Mouse (Mus musculus) bone marrow macrophage, adult 2 months (primary cell): ENCODE data around the gene Cacna1i. TPM values are rescaled to one million over a fixed set of nuclear protein-coding genes. Genes with fewer than 3 reads are reported as not detected.

Experiments
- H3K27ac ChIP-seq: 2 replicates; pipeline ENCODE4 v1.5.1; 2012; ENCODE audit warnings: low read depth, low read length; ENCODE audit not compliant: insufficient read depth
- H3K4me1 ChIP-seq: 2 replicates; pipeline ENCODE4 v1.6.1; 2012; ENCODE audit warnings: low read length; ENCODE audit not compliant: control insufficient read depth, insufficient read depth
- H3K4me3 ChIP-seq: 2 replicates; pipeline ENCODE4 v1.5.1; 2012; ENCODE audit warnings: mild to moderate bottlenecking, low read length, moderate library complexity; ENCODE audit not compliant: insufficient read depth
- CTCF ChIP-seq: IDR thresholded peaks from 2 replicates; pipeline ENCODE4 v1.5.1; 2012; ENCODE audit warnings: low read depth, mild to moderate bottlenecking, low read length, moderate library complexity
- POLR2A ChIP-seq: IDR thresholded peaks from 2 replicates; pipeline ENCODE4 v1.6.1; 2012; ENCODE audit warnings: mild to moderate bottlenecking, low read depth, low read length, borderline replicate concordance
- polyA plus RNA-seq: library from polyadenylated mRNA; stranded (reverse); fragments of >200 nt; gene quantifications from 2 replicates; pipeline ENCODE4 v1.2.4, GENCODE M21; 2012; ENCODE audit not compliant: missing spikeins, insufficient read depth, insufficient read length

The Cacna1i gene
- polyA plus RNA-seq, 1 experiment: not detected

DNA sequence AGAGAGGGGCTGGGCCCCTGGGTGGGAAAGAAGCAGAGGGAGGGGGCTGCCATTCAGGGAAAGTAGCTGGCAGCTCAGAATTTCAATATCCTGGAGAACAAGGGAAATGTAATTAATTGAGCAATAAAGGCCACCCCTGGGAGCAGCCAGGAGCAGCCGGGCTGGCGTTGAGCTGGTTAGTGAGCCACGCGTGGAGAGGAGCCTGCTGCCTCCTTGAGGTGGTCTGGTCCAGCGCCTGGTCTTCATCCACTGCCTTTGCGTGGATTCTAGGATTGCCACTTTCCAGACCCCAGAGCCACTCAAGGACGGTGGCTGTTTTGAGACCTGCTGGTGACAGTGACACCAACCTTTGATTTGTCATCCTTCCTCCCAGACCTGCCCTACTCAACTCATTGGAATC, 59.5 kb downstream of the Cacna1i start:
- no peak overlapping the region for H3K4me3 ChIP-seq
- TF ChIP-seq POLR2A (no peak), CTCF (no peak)
- H3K27ac ChIP-seq: no peak overlapping the region

DNA sequence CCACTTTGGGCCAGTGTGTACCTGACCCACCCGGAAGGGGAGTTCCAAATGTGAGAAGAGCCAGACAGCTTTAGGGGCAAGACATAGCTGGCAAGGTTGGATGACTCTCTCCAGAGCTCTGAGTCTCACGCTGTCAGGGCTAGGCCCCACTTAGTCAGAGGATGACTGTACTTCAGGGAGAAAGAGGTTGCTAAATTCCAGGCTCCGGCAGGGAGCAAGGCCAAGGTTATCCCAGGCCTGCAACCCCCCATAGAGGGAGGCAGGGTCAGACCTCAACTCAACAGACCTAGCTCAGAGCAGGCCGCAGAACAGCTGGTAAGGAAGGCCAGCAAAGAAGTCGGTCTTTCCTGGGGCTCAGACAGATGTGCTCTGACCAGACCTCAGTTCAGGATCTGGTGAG, 63.4 kb downstream of the Cacna1i start:
- no peak overlapping the region for H3K4me3 ChIP-seq
- TF ChIP-seq POLR2A: no peak
- TF ChIP-seq CTCF: no peak
- no peak overlapping the region for H3K27ac ChIP-seq
- no peaks in the 10 kb centered on the region for H3K4me1 ChIP-seq

More for the DNA sequence above, 59.5 kb downstream of the Cacna1i start:
- no peaks in the 10 kb centered on the region for H3K4me1 ChIP-seq

DNA sequence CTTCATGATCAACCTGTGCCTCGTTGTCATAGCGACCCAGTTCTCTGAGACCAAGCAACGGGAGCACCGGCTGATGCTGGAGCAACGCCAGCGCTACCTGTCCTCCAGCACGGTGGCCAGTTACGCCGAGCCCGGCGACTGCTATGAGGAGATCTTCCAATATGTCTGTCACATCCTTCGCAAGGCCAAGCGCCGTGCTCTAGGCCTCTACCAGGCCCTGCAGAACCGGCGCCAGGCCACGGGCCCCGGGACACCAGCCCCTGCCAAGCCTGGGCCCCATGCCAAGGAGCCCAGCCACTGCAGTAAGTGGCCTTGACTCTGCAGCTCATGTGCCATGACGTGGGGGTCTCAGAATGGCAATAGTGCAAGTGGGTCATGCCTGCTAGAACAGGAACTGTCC, 71.8 kb downstream of the Cacna1i start:
- H3K4me3 ChIP-seq: no peak overlapping the region
- H3K4me1 ChIP-seq: peaks cover 4% of the 10 kb centered on the region
- H3K27ac ChIP-seq: no peak overlapping the region
- TF ChIP-seq CTCF: no peak
- no peak for TF ChIP-seq POLR2A

DNA sequence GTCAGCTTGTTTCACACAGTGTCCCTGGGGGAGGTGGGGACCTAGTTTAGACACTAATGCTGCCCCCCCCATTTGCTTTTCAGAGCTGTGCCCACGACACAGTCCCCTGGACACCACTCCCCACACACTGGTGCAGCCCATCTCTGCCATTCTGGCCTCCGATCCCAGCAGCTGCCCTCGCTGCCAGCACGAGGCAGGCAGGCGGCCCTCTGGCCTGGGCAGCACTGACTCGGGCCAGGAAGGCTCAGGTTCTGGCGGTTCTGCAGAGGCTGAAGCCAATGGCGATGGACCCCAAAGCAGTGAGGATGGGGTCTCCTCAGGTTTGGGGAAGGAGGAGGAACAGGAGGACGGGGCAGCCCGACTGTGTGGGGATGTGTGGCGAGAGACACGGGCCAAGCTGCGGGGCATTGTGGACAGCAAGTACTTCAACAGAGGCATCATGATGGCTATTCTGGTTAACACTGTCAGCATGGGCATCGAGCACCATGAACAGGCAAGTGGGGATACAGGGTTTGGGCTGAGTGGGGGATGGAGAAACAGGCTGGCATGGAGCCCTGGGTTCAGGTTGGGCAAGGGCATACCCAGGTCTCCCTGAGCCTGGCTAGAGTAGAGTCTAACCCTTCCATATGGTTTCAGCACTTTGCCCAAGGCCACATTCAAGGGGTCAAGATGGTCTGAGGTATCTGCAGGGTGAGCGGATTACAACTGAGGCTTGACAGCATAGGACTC, 74.9 kb downstream of the Cacna1i start:
- Histone ChIP-seq H3K4me3 (no peak overlapping the region), H3K27ac (no peak overlapping the region), H3K4me1 (peaks cover 8% of the 10 kb centered on the region)
- no peak for TF ChIP-seq POLR2A
- no peak for TF ChIP-seq CTCF

DNA sequence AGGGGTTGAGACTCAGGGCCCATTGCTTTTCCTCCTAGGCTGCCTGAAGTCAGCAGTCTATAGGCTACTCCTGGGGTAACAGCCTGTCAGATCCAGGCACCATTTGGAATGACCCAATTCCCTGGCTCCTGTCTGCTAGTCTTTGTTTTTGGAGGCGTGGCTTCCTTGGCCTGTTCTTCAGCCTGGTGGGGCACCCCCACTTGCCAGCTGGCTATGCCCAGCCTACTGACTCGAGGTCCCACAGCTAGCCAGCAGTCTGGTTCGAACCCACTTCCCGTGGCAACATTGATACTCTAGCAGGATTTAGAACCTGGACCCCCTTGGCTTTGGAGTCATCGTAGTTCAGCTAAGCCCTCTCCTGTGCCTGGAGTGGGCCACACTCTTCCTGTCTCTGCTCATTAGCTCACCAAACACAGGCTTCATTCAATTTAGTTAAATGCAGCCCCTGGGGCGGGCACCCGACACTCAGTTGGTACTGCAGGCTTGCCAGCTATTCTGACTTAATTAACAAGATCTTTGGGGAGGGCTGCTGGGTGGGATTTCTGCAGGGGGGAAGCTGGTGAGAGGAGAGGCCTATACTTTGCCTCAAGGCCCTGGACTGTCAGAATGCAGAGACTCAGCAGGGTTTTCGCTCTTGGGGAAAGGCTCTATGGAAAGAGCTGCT, 75.6 kb downstream of the Cacna1i start:
- no peak overlapping the region for H3K27ac ChIP-seq
- no peak for TF ChIP-seq CTCF
- no peak for TF ChIP-seq POLR2A
- peaks cover 8% of the 10 kb centered on the region for H3K4me1 ChIP-seq
- no peak overlapping the region for H3K4me3 ChIP-seq

DNA sequence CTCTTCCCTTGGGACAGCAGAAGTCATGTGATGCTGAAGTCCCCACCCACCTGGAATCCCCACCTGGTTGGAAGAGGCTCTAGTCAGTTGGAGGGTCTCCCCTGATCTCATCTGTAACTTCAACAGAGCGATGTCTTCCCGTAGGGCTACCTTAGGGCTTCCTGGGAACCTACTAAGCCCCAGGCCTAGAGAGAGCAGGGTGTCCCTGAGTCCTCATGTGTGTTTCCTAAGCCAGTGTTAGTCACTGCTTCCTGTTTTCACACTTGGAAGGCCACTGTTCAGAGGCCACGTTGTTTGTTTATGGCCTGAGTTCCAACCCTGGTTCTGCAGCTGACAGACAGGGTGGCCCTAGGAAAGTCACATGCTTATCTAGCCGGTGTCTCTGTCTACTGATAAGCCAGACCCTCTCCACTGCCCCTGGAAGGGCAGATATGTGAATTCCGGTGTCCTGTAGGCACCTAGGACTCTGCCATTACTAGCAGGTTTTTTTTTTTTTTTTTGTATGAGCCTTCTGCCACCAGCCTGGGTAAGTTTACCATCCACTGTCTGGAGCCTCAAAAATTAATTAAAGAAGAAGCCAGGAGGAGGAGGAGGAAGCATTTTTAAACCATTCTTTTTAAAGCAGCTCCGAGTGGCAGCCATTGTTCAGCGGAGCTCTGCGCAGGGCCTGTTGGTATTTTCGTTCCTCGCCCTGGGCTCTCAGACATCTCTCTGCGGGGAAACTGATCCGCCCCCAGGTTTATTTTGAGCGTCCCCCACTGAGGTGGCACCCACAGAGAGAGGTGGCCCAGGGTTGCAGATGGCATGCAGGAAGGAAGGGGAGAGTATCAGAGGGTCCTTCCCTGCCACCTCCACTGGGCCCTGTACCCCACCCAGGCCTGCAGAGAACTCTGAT, 77.0 kb downstream of the Cacna1i start:
- Histone ChIP-seq H3K27ac (no peak overlapping the region), H3K4me3 (no peak overlapping the region), H3K4me1 (peaks cover 8% of the 10 kb centered on the region)
- TF ChIP-seq CTCF (no peak), POLR2A (no peak)

DNA sequence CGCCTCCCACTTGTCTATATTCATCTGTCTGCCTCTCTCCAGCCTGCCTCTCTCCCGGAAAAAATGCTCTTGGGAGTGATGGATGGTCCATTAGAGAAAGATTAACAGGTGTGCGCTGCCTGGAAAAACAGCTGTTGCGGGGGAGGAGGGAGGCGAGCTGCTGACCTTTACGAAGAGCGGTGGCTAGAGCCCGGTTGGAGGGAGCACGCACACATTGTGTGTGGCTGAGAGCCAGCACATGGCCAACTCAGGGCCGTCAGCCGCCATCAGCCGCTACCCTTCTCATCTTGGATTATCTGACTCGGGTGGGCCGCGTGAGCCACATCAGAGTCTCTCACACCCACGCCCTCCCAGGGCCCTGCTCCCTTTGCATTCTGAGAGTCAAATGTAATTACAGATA, 79.9 kb downstream of the Cacna1i start:
- no peak overlapping the region for H3K27ac ChIP-seq
- no peak overlapping the region for H3K4me3 ChIP-seq
- H3K4me1 ChIP-seq: peaks cover 8% of the 10 kb centered on the region
- no peak for TF ChIP-seq CTCF
- TF ChIP-seq POLR2A: no peak

DNA sequence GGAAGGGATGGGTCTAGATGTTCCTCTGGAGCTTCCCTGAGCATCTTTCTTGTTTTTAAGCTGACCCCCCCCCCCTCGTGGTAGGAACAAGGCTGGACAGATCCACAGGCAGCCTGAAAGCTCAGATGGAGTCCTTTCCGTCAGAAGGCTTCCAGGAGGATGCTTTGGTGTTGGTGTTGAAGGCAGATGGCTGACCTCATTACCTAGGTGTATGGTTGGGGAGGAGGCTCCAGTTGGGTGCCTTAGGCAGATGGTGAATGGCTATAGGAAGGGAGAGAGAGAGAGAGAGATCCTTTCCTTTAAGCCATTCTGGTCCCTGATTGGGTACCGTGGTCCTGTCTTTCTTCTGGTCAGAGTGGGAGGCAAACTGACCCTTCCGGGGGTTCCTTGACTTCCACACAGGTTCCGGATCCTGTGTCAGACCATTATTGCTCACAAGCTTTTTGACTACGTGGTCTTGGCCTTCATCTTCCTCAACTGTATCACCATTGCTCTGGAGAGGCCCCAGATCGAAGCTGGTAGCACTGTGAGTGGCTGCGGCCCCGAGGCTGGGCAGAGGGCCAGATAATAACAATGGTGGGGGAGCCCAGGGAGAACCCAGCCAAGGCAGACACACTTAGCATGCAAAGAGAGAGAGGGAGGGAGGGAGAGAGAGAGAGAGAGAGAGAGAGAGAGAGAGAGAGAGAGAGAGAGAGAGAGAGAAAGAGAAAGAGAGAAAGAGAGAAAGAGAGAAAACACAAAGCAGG, 86.4 kb downstream of the Cacna1i start:
- no peak overlapping the region for H3K4me3 ChIP-seq
- TF ChIP-seq CTCF (no peak), POLR2A (no peak)
- no peak overlapping the region for H3K27ac ChIP-seq
- no peaks in the 10 kb centered on the region for H3K4me1 ChIP-seq

DNA sequence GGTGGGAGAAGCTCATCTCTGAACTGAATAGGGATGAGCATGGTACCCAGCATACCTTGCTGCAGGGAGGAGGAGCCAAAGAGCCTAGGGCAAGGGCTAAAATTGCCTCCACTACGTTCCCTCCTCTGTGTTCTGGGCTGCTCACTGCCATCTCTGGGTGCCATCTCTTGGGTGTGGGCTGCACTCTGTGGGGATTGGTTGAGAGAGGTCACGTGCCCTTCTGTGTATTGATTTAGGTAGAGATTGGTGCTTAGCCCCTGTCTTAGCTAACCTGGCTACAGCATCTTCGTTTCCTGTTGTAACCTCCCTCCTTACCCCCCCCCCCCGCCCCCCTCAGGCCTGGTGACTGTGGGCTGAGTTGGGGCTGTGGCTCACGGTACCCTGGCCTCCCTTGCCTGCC, 87.8 kb downstream of the Cacna1i start:
- Histone ChIP-seq H3K27ac (no peak overlapping the region), H3K4me1 (no peaks in the 10 kb centered on the region), H3K4me3 (no peak overlapping the region)
- no peak for TF ChIP-seq POLR2A
- TF ChIP-seq CTCF: no peak
